Mouse (Mus musculus): Measurements from ENCODE around the gene Syce1l. TPM values are rescaled to one million over a fixed set of nuclear protein-coding genes. Genes with fewer than 3 reads are reported as not detected.

The Syce1l gene
- total RNA-seq, 2 experiments from 2014 or later = 0.73 TPM; not detected in 1

DNA sequence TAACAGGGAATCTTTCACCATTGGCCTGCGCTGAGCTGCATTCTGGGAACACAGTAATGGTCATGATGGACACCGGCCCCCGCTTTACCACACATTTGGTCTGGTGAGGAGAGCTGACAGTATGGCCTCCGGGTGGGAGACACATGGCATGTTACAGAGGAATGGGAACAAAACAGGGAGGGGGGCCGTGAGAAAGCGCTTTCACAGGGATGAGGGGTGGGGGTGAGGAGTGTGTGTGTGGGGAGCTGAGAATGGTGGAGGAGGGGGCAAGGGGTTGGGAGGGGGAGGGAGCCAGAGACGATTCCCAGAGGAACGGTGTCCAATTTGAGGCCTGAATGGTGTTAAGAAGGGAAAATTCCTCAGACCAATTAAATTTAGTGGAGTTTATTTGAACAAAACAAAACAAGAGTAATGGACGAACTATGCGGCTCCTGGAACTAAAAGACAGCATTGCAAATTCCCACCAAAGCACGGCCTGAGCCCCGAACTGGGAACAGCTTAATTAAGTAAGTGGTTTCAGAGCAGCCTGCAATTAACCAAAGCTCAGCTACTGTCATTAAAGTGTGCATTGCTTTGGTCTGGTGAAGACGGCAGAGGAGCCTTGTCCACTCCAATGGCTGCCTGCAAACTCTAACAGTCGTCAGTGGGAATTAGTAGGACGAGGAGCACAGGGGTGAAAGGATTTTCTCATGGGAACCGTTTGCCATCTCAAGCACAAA, 23.9 kb downstream of the Syce1l start:
- intact Hi-C loops (cut with DNase I) = loop anchor here (5.0 kb wide), 1 partner anchor 410 kb away; no protein-coding TSS in a partner anchor
- DNase-seq (ENCODE audit: low spot score in 2 of 2) = no peak

DNA sequence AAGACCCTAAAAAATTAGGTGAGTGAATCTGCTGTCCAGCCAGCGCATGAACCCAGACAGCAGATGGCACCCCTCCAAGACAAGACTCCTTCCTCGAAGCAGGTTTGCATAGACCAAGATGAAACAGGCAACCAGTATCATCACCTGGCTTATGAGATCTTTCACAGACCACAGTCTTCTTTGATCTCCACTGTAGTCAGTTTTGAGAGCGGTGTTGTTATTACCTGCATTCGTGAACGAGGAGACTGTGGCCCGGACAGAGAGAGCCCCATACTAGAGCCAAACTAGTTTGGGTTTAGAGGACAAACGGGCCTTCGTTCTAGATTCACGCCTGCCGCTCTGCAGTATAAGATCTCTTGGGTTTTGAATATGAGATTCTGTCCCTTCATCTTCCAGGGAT, 26.9 kb downstream of the Syce1l start:
- intact Hi-C loops (cut with DNase I) = loop anchor here (5.0 kb wide), 1 partner anchor 407 kb away; no protein-coding TSS in a partner anchor

DNA sequence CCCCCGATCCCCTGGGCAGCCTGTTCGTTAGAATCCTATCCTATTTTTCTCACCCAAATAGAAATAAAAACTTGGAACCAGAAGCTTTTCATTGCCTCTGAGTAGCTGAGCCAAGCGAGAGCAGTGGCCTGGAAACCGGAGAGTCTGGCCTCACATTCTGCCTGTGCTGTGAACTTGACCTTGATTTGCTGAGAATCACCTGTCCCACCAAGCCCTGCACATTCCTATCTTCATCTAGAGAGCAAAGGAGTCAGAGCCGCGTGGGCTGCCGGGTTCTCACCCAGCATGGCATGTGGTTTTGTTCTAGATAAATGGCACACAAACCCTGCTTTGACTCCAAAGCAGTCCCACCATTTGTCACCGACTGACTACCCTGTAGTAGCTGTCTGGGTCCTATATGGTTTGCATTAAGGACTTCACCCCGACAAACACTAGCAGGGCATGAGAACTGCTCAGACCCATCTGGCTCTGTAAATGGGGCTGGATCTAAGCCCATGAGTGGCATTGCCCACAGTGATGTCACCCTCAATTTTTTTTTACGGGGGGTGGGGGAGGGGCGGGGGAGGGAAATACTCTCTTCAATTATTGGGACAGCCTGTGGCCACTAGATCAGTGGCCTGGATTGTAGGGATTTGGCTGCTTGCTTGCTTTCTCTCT, 29.7 kb downstream of the Syce1l start:
- DNase-seq (ENCODE audit: low spot score in 2 of 2) = no peak
- intact Hi-C loops (cut with DNase I) = no loop called here

More for the DNA sequence above, 26.9 kb downstream of the Syce1l start:
- no peak for DNase-seq (ENCODE audit: low spot score in 2 of 2)

DNA sequence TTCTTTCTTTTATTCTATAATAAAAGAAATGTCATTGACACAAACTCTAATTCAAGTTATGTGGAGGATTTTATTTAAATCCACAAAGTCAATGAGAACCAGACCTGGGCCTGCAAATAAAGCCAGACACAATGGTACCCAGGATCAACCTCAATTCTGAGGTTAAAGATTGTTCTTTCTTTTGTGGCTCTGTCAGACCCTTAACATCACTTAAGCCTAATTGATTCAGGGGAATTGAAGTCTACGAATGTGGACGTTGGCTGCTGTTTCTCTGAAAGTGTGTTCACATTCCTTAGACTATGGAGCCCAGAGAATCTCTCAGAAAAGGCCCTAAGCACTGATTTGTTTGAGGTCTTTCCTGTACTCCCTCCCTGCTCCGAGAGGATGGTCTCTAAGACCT, 30.3 kb downstream of the Syce1l start:
- intact Hi-C loops (cut with DNase I) = no loop called here
- no peak for DNase-seq (ENCODE audit: low spot score in 2 of 2)

DNA sequence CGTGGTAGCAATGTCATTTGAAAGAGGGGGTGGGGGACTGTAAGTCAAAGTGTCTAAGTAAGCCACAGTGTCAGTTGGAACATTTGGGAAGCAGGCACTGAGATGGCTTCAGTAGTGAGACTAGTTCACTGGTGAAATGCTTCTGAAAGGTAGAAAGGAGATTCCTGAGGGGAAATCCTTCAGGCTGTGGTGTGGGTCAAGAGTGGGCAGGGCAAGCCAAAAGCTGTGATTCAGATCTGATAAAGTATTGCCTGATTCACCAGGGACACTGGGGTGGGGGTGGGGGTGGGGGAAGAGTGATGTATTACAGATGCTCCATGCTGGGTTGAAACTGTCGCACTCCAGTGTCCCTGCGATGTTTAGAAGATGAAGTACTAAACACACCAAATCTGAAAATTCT, 31.6 kb downstream of the Syce1l start:
- no peak for DNase-seq (ENCODE audit: low spot score in 2 of 2)
- intact Hi-C loops (cut with DNase I) = no loop called here

DNA sequence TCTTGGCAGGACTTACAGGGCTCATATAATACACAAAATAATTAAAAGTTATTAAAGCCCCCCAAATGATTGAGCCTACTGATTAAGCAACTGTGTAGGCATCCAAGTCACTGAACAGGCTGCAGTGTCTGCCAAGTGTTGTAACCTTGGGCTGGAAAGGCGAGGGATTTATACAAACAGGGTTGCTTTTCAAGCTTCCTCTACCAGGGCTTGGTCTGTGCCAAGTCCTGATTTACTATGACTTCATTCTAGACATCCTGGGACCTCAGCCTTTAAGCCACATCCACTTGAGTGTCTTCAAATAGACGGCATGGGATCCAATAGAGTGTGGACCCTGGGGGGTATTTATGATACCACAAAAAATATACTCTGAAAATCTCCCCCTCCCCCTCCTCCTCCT, 32.3 kb downstream of the Syce1l start:
- intact Hi-C loops (cut with DNase I) = no loop called here
- no peak for DNase-seq (ENCODE audit: low spot score in 2 of 2)

DNA sequence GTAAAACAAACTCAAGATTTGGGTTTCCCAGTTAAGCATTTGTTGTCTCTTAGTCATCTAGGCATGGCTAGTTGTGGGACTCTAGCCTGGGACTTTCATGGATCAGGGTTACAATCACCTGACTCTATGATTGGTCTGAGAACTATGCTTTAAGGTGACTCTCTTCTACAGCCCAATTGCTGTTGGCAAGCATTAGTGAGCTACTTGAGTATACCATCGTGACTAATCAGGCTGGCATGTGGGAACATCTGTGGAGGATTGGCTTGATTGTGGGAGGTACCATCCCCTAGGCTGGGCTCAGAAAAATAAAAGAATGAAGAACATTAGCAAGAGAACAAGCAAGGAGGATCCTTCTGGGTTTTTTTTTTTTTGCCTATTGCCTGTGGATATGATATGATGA, 33.8 kb downstream of the Syce1l start:
- intact Hi-C loops (cut with DNase I) = no loop called here
- DNase-seq (ENCODE audit: low spot score in 2 of 2) = no peak

DNA sequence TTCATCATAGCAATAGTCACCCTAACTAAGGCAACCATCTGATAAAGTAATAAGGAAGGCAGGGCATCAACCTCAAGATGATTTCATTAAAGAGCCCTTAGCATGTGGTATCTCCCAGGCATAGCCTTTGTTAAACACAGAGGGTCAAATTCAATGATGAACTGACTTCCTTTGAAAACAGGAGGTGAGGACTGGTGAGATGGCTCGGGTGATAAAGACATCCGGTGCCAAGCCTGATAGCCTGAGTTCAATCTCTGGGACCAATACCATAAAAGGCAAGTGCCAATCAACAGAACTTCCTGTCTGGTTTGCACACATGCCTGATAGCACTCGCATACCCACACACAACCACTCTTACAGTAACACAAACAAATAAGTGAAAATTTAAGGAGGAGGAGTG, 36.3 kb downstream of the Syce1l start:
- intact Hi-C loops (cut with DNase I) = no loop called here
- no peak for DNase-seq (ENCODE audit: low spot score in 2 of 2)

DNA sequence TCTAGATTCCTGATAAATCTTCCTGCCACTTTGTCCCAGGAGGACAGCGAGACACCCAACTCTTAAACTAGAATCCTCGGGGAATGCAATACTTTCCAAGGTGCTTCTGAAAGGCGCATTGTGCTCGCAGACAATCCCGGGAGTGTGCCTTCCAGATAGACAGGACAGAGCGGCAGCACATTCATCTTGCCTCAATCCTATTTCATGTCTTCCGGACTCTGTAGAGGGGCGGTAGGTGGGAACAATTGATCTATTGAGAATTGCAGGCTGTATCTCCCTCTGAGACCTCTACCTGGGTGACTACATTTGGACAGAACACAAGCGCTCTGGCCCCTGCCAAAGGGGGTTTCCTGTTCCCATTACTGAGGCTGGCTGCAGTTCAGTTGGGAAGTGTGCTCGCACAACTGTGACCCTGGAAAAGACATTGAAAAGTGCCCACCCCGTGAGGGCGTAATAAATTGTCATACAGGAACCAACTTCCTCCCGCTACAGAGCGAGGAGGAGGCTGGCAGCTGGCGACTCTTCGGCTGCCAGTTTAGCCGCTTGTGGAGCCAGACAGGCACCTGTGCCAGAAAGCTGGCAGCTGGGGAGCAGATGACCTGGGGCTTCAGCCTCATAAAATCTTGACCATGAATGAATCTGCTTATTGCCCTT, 45.0 kb downstream of the Syce1l start:
- intact Hi-C loops (cut with DNase I) = no loop called here
- DNase-seq (ENCODE audit: low spot score in 2 of 2) = no peak

DNA sequence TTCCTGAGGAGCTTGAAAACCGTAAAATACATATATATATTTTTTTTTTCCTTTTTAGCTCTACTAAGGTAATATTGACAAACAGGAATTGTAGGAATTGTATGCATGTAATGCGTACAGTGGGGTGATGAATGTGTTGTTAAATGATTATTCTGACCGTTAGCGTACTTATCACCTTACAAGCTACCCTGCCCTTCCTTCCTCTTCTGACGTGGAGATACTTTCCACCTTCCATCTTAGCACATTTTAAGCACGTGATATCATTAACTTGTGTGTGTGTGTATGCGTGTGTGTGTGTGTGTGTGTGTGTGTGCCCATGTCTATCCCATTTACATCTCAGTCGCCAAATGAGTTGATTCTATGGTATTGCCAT, 45.5 kb downstream of the Syce1l start:
- DNase-seq (ENCODE audit: low spot score in 2 of 2) = no peak
- intact Hi-C loops (cut with DNase I) = no loop called here

DNA sequence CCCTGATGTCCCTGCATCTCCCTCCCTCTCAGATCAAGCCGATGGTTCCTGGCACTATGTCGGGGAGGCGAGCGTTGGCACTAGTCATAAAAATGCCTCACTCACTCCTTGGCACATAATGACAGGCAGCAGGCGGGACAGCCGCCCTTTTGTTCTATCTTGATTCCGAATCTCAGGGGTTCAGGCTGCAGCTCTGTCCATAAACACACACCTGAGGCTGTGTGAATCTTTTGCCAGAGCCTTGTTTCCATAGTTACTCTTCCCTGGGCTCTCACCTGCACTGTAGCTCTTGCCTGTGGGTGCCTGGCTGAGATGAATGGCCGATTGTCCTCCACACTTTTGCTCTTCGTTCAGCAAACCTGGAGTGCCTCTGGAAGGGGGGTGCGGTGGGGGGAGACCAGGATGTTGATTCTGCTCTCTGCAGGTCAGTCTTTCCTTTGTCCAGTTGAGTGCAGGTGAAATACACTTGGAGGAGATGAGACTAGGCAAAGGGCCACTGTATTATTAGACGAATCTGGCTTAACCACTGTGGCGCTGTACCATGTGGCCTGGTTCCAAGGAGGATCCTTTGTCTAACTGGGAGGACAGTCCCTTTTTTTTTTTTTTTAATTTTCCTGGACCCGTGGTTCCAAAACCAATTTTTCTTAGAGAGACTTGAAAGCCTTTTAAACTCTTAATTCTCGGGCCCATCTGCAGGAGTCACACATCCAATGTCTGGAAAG, 48.8 kb downstream of the Syce1l start:
- intact Hi-C loops (cut with DNase I) = no loop called here
- DNase-seq (ENCODE audit: low spot score in 2 of 2) = no peak

DNA sequence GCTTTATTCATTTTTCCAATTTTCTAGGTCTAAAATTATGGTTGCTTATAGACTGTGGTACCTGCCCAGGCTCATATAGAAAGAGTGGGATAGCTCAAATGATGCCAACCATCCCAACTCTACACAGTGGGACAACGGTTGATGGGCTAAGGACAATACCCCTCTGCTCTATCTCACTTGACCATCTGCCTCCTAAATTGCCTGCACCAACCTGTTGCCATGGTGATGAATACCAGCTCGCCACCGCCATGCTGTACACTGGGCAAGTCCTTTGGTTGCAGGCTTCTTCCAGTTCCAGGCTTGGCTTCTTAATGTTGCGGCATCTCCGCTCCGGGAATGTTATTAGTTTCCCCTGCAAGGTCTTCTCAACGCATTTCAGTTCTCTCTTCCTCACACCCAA, 62.0 kb downstream of the Syce1l start:
- DNase-seq (ENCODE audit: low spot score in 2 of 2) = no peak
- intact Hi-C loops (cut with DNase I) = no loop called here

Other genes starting within 250 kb of the Syce1l start
- gene Mon1b, start 7.6 kb upstream of the Syce1l start, total RNA-seq (2021) = 10 to 100 TPM; 23.7 to 26.0 TPM
- 1 to 10 TPM; 2.6 to 3.1 TPM for gene Adamts18, start 205.5 kb downstream of the Syce1l start, total RNA-seq (2021)